In genomic region chr12:44292281-44292680, GRCm38 (mm10) we compare ENCODE assay signal across 9 mouse cellular contexts. TPM values are rescaled to one million over a fixed set of nuclear protein-coding genes. Genes with fewer than 3 reads are reported as not detected.
DNase-seq lines count a peak whose midpoint lies in the region; ATAC-seq and TF ChIP-seq lines count a peak whose summit lies in the region.
"Had no signal": no experiment of that assay in that cellular context is flagged by ENCODE, and none has a peak within 500 bp of the region (broad histone marks: within the 10 kb centered on the region; RNA-seq: fewer than 3 reads in every experiment).

No protein-coding gene starts in this region.

- ATAC-seq in forebrain, embryonic 12.5 days (ENCODE audit: low FRiP score), result peak; percentile 41; the same call in 1 of the 2 replicates
- ATAC-seq in liver, embryonic 14.5 days (ENCODE audit: insufficient read depth), result no peak

- peak; percentile 65 for TF ChIP-seq CTCF in E14TG2a.4 (conservative IDR thresholded peaks at IDR 0.05; ENCODE audit: low read length)
- 0 out of 2 replicates have a peak, but pooled peaks have one; percentile 24 for TF ChIP-seq CTCF in kidney, adult 2 months (conservative IDR thresholded peaks at IDR 0.05; ENCODE audit: insufficient read depth, insufficient read length, low read depth, low read length)
- peak; percentile 76 for TF ChIP-seq CTCF in liver, embryonic 14.5 days (IDR thresholded peaks at IDR 0.05; ENCODE audit: low read depth)

- no peaks in the 10 kb centered on the region for H3K27me3 ChIP-seq in E14TG2a.4 (ENCODE audit: insufficient read depth, low read length)
- no peaks in the 10 kb centered on the region for H3K27me3 ChIP-seq in forebrain, embryonic 12.5 days
- H3K27me3 ChIP-seq in kidney, adult 2 months (replicated peaks; ENCODE audit: control insufficient read depth, insufficient read depth, low read length), result no peaks in the 10 kb centered on the region
- H3K27me3 ChIP-seq in liver, embryonic 14.5 days (ENCODE audit: control insufficient read depth, insufficient read depth, low read length), result no peaks in the 10 kb centered on the region
- H3K27me3 ChIP-seq: limb, embryonic 12.5 days had no signal

- H3K36me3 ChIP-seq in E14TG2a.4 (ENCODE audit: insufficient read depth, low read length), result peaks cover 16% of the 10 kb centered on the region
- H3K36me3 ChIP-seq in forebrain, embryonic 12.5 days (replicated peaks), result peaks cover 13% of the 10 kb centered on the region; the same call in 1 of the 2 replicates
- peaks cover 5% of the 10 kb centered on the region for H3K36me3 ChIP-seq in kidney, adult 2 months (ENCODE audit: control insufficient read depth, insufficient read depth, low read length)
- H3K36me3 ChIP-seq in liver, embryonic 14.5 days (replicated peaks; ENCODE audit: control insufficient read depth, insufficient read depth, low read depth), result no peaks in the 10 kb centered on the region; the same call in 1 of the 2 replicates

- TF ChIP-seq EP300 in liver, embryonic 14.5 days (IDR thresholded peaks at IDR 0.05; ENCODE audit: low read depth), result no peak

- H3K4me2 ChIP-seq in forebrain, embryonic 12.5 days, result no peak overlapping the region
- no peak overlapping the region for H3K4me2 ChIP-seq in liver, embryonic 14.5 days (ENCODE audit: low read depth)
- H3K4me2 ChIP-seq: limb, embryonic 12.5 days had no signal

- no peak overlapping the region for H3K27ac ChIP-seq in forebrain, embryonic 12.5 days
- H3K27ac ChIP-seq in kidney, adult 2 months (ENCODE audit: insufficient read depth, low read depth, low read length), result no peak overlapping the region
- H3K27ac ChIP-seq in liver, embryonic 14.5 days, result no peak overlapping the region
- H3K27ac ChIP-seq: limb, embryonic 12.5 days had no signal

- no peak overlapping the region for H3K4me3 ChIP-seq in E14TG2a.4 (replicated peaks; ENCODE audit: low read length)
- H3K4me3 ChIP-seq in forebrain, embryonic 12.5 days (replicated peaks), result no peak overlapping the region
- no peak overlapping the region for H3K4me3 ChIP-seq in kidney, adult 2 months (ENCODE audit: insufficient read depth, low read depth, low read length)
- H3K4me3 ChIP-seq in liver, embryonic 14.5 days (ENCODE audit: insufficient read depth in 1 of 2, low read depth in 2 of 2, low read length in 2 of 2), result no peak overlapping the region
- H3K4me3 ChIP-seq: limb, embryonic 12.5 days had no signal

- H3K9me3 ChIP-seq in E14TG2a.4 (ENCODE audit: low read length), result no peaks in the 10 kb centered on the region
- H3K9me3 ChIP-seq in forebrain, embryonic 12.5 days, result no peaks in the 10 kb centered on the region
- H3K9me3 ChIP-seq in liver, embryonic 14.5 days (ENCODE audit: control insufficient read depth, low read length), result no peaks in the 10 kb centered on the region
- H3K9me3 ChIP-seq: limb, embryonic 12.5 days had no signal

- H3K9ac ChIP-seq in forebrain, embryonic 12.5 days, result no peak overlapping the region
- no peak overlapping the region for H3K9ac ChIP-seq in liver, embryonic 14.5 days (replicated peaks)
- H3K9ac ChIP-seq: limb, embryonic 12.5 days had no signal

- DNase-seq in adrenal gland, adult 18-20 months (ENCODE audit: low spot score in 2 of 2), result peak; percentile 55 to 58
- no peak for DNase-seq in adrenal gland, postnatal 4 days (ENCODE audit: low spot score in 2 of 2)
- DNase-seq in c-Kit-positive CD71-positive TER-119-positive erythroid progenitor cells, embryonic 14.5 days (ENCODE audit: low spot score), result peak; percentile 65
- peak; percentile 70 for DNase-seq in kidney, adult 2 months
- peak; percentile 35 to 42 (median 42) for DNase-seq in liver, embryonic 14.5 days (ENCODE audit: low read depth in 3 of 3, low spot score in 3 of 3)
- DNase-seq in retina, postnatal 7 days (ENCODE audit: low read depth, low spot score), result peak; percentile 53

- no peak for TF ChIP-seq POLR2A in kidney, adult 2 months (IDR thresholded peaks at IDR 0.05; ENCODE audit: low read depth, low read length)

- H3K4me1 ChIP-seq in E14TG2a.4 (replicated peaks; ENCODE audit: low read depth, low read length), result no peaks in the 10 kb centered on the region
- H3K4me1 ChIP-seq in forebrain, embryonic 12.5 days, result no peaks in the 10 kb centered on the region
- H3K4me1 ChIP-seq in kidney, adult 2 months (ENCODE audit: control insufficient read depth, insufficient read depth, low read length), result no peaks in the 10 kb centered on the region
- no peaks in the 10 kb centered on the region for H3K4me1 ChIP-seq in liver, embryonic 14.5 days (replicated peaks; ENCODE audit: control insufficient read depth in 2 of 2, insufficient read depth in 2 of 2, low read length in 1 of 2)
- H3K4me1 ChIP-seq: limb, embryonic 12.5 days had no signal

RNA-seq across cellular contexts. Expression of gene Nrcam, which starts 36.4 kb away (rescaled TPM):
- total RNA-seq in adrenal gland, adult 18-20 months (2021), result 1 to 10 TPM; 4.4 to 9.3 TPM
- total RNA-seq in adrenal gland, postnatal 4 days (2021), result 10 to 100 TPM; 13.4 to 16.9 TPM
- 90.1 and 92.3 TPM in 2 replicates for polyA plus RNA-seq in forebrain, embryonic 12.5 days (2016; fragmentation: Nextera tagmentation; extraction: Ambion mirVana)
- polyA plus RNA-seq in kidney, adult 2 months (2012; rRNA removed), result 0.56 and 0.59 TPM in 2 replicates
- polyA plus RNA-seq in liver, embryonic 14.5 days (2012; rRNA removed), result 0.06 TPM in 2 replicates
- polyA plus RNA-seq in liver, embryonic 14.5 days (2014; fragmentation: Nextera tagmentation; extraction: Ambion mirVana), result 0.23 TPM in 2 replicates

Comparison
In these comparisons a context has a peak if more than half of its experiments do, and no peak if none do; other contexts are left out.
1. DNase-seq: peak in adrenal gland, adult 18-20 months (2 of 2), c-Kit-positive CD71-positive TER-119-positive erythroid progenitor cells, embryonic 14.5 days (single experiment), kidney, adult 2 months (single experiment), liver, embryonic 14.5 days (3 of 3) and retina, postnatal 7 days (single experiment); none in adrenal gland, postnatal 4 days (0 of 2).
2. CTCF ChIP-seq: peak in every context shown above with its lines; median percentile 76 in liver, embryonic 14.5 days; 65 in E14TG2a.4; 24 in kidney, adult 2 months.
3. RNA of gene Nrcam, which starts 36.4 kb away (polyA plus RNA-seq): 90.1 to 92.3 TPM in forebrain, embryonic 12.5 days; 0.56 to 0.59 TPM in kidney, adult 2 months and 0.06 to 0.23 TPM in liver, embryonic 14.5 days; every median in the first group is over 10 times any median in the second.